In the genomic region with DNA sequence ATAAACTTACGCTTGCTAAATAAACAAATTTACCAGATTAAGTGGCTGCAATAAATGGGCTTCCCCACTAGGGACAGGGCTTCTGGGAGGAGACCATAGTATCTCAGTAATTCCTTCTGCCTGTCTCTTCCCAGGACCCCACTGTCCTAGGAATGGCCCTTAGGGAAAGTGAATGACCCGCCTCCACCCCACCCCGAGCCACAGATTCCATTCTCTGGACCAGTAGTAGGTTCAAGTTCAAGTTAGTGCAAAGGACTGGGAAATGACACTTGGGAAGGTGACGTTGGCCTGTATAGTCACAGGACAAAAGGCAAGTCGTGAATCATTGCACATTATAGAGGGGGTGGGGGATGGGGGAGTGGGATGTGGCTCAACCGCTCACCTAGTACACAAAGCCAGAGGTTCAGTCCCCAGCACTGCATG, we compare ENCODE assay signal across 9 mouse cellular contexts. TPM values are rescaled to one million over a fixed set of nuclear protein-coding genes. Genes with fewer than 3 reads are reported as not detected.
A peak's percentile ranks its signal among the peaks of the same experiment; 100 is the strongest.
DNase-seq lines count a peak whose midpoint lies in the region; ATAC-seq and TF ChIP-seq lines count a peak whose summit lies in the region.
"Had no signal": no experiment of that assay in that cellular context is flagged by ENCODE, and none has a peak within 500 bp of the region (broad histone marks: within the 10 kb centered on the region; RNA-seq: fewer than 3 reads in every experiment).

No protein-coding gene starts in this region.

- WGBS in kidney, embryonic 15.5 days, result 16% methylated on average over 6 of the region's 6 CpGs
- WGBS in embryonic facial prominence, embryonic 15.5 days, result 32% methylated on average over 6 of the region's 6 CpGs
- WGBS in liver, embryonic 16.5 days (ENCODE audit: insufficient replicate concordance), result 19% methylated on average over 6 of the region's 6 CpGs
- WGBS in cerebellum, adult 2 months, result 77% methylated on average over 6 of the region's 6 CpGs

- no peak for TF ChIP-seq RAD21 in MEL (IDR thresholded peaks at IDR 0.05; ENCODE audit: low read depth, low read length)

- H3K27me3 ChIP-seq in kidney, embryonic 15.5 days, result no peaks in the 10 kb centered on the region
- no peaks in the 10 kb centered on the region for H3K27me3 ChIP-seq in MEL (ENCODE audit: control insufficient read depth in 1 of 2, insufficient read depth in 2 of 2, low read length in 2 of 2)
- H3K27me3 ChIP-seq in embryonic facial prominence, embryonic 15.5 days, result no peaks in the 10 kb centered on the region
- no peaks in the 10 kb centered on the region for H3K27me3 ChIP-seq in liver, embryonic 16.5 days (ENCODE audit: control insufficient read depth, insufficient read depth, low read depth, low read length)
- no peaks in the 10 kb centered on the region for H3K27me3 ChIP-seq in cerebellum, adult 2 months (ENCODE audit: control insufficient read depth, insufficient read depth, low read length)

- H3K9me3 ChIP-seq in kidney, embryonic 15.5 days (replicated peaks), result no peaks in the 10 kb centered on the region
- no peaks in the 10 kb centered on the region for H3K9me3 ChIP-seq in MEL (replicated peaks; ENCODE audit: insufficient read depth, low read length)
- H3K9me3 ChIP-seq in embryonic facial prominence, embryonic 15.5 days (replicated peaks), result no peaks in the 10 kb centered on the region
- no peaks in the 10 kb centered on the region for H3K9me3 ChIP-seq in liver, embryonic 16.5 days (replicated peaks; ENCODE audit: control insufficient read depth, low read length)

- peak in 1 of 2 experiments; percentile 22; a peak in 1 of 4 replicates for TF ChIP-seq POLR2A in MEL (IDR thresholded peaks at IDR 0.05; ENCODE audit: control insufficient read depth in 1 of 2, insufficient read depth in 1 of 2, low read depth in 1 of 2, low read length in 2 of 2, poor library complexity in 1 of 2)
- TF ChIP-seq POLR2A in cerebellum, adult 2 months (IDR thresholded peaks at IDR 0.05; ENCODE audit: borderline replicate concordance, insufficient read depth, low read length), result no peak

- 0 out of 2 replicates have a peak overlapping the region, but pooled peaks have one; percentile 7 for H3K4me3 ChIP-seq in kidney, embryonic 15.5 days (replicated peaks)
- H3K4me3 ChIP-seq in MEL (ENCODE audit: control insufficient read depth in 1 of 2, insufficient read depth in 1 of 2, low read depth in 2 of 2, low read length in 2 of 2), result peak overlapping the region; percentile 3 to 27
- 0 out of 2 replicates have a peak overlapping the region, but pooled peaks have one; percentile 2 for H3K4me3 ChIP-seq in embryonic facial prominence, embryonic 15.5 days (replicated peaks)
- H3K4me3 ChIP-seq in liver, embryonic 16.5 days (ENCODE audit: low read depth, low read length), result peak overlapping the region; percentile 59
- H3K4me3 ChIP-seq in cerebellum, adult 2 months (replicated peaks; ENCODE audit: insufficient read depth, low read depth, low read length), result no peak overlapping the region

- ATAC-seq in kidney, embryonic 15.5 days (replicated peaks; ENCODE audit: low FRiP score), result no peak
- no peak for ATAC-seq in embryonic facial prominence, embryonic 15.5 days (ENCODE audit: insufficient number of reproducible peaks, low FRiP score, low TSS enrichment, low read depth)
- ATAC-seq in liver, embryonic 16.5 days (ENCODE audit: low read depth), result no peak

- H3K4me2 ChIP-seq in kidney, embryonic 15.5 days, result peak overlapping the region; percentile 46
- peak overlapping the region; percentile 39 for H3K4me2 ChIP-seq in embryonic facial prominence, embryonic 15.5 days (replicated peaks)
- peak overlapping the region; percentile 84 for H3K4me2 ChIP-seq in liver, embryonic 16.5 days (ENCODE audit: low read depth, low read length)

- TF ChIP-seq CTCF in MEL (IDR thresholded peaks at IDR 0.05 in 2 of 3, conservative IDR thresholded peaks at IDR 0.05 in 1 of 3; ENCODE audit: control insufficient read depth in 1 of 3, insufficient read depth in 1 of 3, low read depth in 2 of 3, low read length in 3 of 3, poor library complexity in 1 of 3, severe bottlenecking in 1 of 3), result peak in 2 of 3 experiments; percentile 17 to 38; a peak in 3 of 6 replicates
- no peak for TF ChIP-seq CTCF in cerebellum, adult 2 months (IDR thresholded peaks at IDR 0.05; ENCODE audit: borderline replicate concordance, insufficient read depth, low read depth, low read length)

- H3K9ac ChIP-seq in kidney, embryonic 15.5 days, result no peak overlapping the region
- H3K9ac ChIP-seq in MEL (ENCODE audit: control insufficient read depth, low read depth, low read length, poor library complexity, severe bottlenecking), result peak overlapping the region; percentile 76
- H3K9ac ChIP-seq in embryonic facial prominence, embryonic 15.5 days, result no peak overlapping the region
- H3K9ac ChIP-seq in liver, embryonic 16.5 days (ENCODE audit: low read depth, low read length), result peak overlapping the region; percentile 63

- H3K36me3 ChIP-seq in kidney, embryonic 15.5 days, result no peaks in the 10 kb centered on the region
- peaks cover 0 to 20% of the 10 kb centered on the region in 2 experiments; a peak in 2 of 4 replicates for H3K36me3 ChIP-seq in MEL (ENCODE audit: control insufficient read depth in 1 of 2, insufficient read depth in 2 of 2, low read length in 2 of 2)
- no peaks in the 10 kb centered on the region for H3K36me3 ChIP-seq in embryonic facial prominence, embryonic 15.5 days
- H3K36me3 ChIP-seq in liver, embryonic 16.5 days (ENCODE audit: control insufficient read depth, insufficient read depth), result no peaks in the 10 kb centered on the region

- TF ChIP-seq EP300 in MEL (IDR thresholded peaks at IDR 0.05; ENCODE audit: low read depth in 1 of 2, low read length in 2 of 2), result no peak

- H3K27ac ChIP-seq in kidney, embryonic 15.5 days, result peak overlapping the region; percentile 80
- peak overlapping the region; percentile 85 for H3K27ac ChIP-seq in MEL (ENCODE audit: control insufficient read depth, low read depth, low read length)
- no peak overlapping the region for H3K27ac ChIP-seq in embryonic facial prominence, embryonic 15.5 days (replicated peaks)
- H3K27ac ChIP-seq in liver, embryonic 16.5 days (ENCODE audit: low read length), result peak overlapping the region; percentile 89
- no peak overlapping the region for H3K27ac ChIP-seq in cerebellum, adult 2 months (ENCODE audit: insufficient read depth, low read length)

- DNase-seq in kidney, postnatal 10 days, result no peak
- no peak for DNase-seq in MEL (ENCODE audit: low read depth, low spot score)
- no peak for DNase-seq in cerebellum, adult 2 months
- DNase-seq in spleen, postnatal 14 days (ENCODE audit: low spot score in 2 of 2), result no peak
- no peak for DNase-seq in layer of hippocampus, postnatal 25 days (ENCODE audit: extremely low spot score in 1 of 2, low spot score in 1 of 2)

- H3K4me1 ChIP-seq in kidney, embryonic 15.5 days, result peaks cover 45% of the 10 kb centered on the region
- H3K4me1 ChIP-seq in MEL (ENCODE audit: control insufficient read depth in 1 of 2, insufficient read depth in 2 of 2, low read length in 2 of 2), result peaks cover 8 to 24% of the 10 kb centered on the region in 2 experiments
- H3K4me1 ChIP-seq in embryonic facial prominence, embryonic 15.5 days, result peaks cover 17% of the 10 kb centered on the region
- peaks cover 58% of the 10 kb centered on the region for H3K4me1 ChIP-seq in liver, embryonic 16.5 days (ENCODE audit: control insufficient read depth, low read depth, low read length)
- H3K4me1 ChIP-seq in cerebellum, adult 2 months (ENCODE audit: control insufficient read depth, insufficient read depth, low read length), result no peaks in the 10 kb centered on the region

- no peaks in the 10 kb centered on the region for H3K79me2 ChIP-seq in MEL (ENCODE audit: control insufficient read depth, insufficient read depth, low read length, poor library complexity)

TF ChIP-seq in MEL, 35 proteins besides CTCF, POLR2A, EP300 and RAD21 (continues in another document):
- TF ChIP-seq KAT2A (conservative IDR thresholded peaks at IDR 0.05; ENCODE audit: low read depth, low read length), result no peak
- TF ChIP-seq GABPA (IDR thresholded peaks at IDR 0.05; ENCODE audit: low read depth, low read length), result no peak
- no peak for TF ChIP-seq BHLHE40 (IDR thresholded peaks at IDR 0.05; ENCODE audit: borderline replicate concordance, low read depth, low read length)
- no peak for TF ChIP-seq JUND (IDR thresholded peaks at IDR 0.05; ENCODE audit: low read depth, low read length)
- TF ChIP-seq MAZ (IDR thresholded peaks at IDR 0.05; ENCODE audit: low read depth, low read length), result no peak; the same call in 1 of the 2 replicates
- TF ChIP-seq MAX (IDR thresholded peaks at IDR 0.05; ENCODE audit: low read length), result no peak
- no peak for TF ChIP-seq CHD1 (IDR thresholded peaks at IDR 0.05; ENCODE audit: low read depth, low read length)
- no peak for TF ChIP-seq GATA1 (IDR thresholded peaks at IDR 0.05; ENCODE audit: low read depth, low read length)

RNA-seq across cellular contexts. Expression of a gene that starts 15.4 kb away (rescaled TPM):
- 26.8 and 28.8 TPM in 2 replicates for polyA plus RNA-seq in kidney, embryonic 15.5 days (2015; fragmentation: Nextera tagmentation; extraction: Ambion mirVana)
- 267 and 270 TPM in 2 replicates for total RNA-seq in MEL (2012; rRNA removed)
- 100 to 1,000 TPM; 254 to 427 TPM for polyA plus RNA-seq in MEL (2012; ENCODE audit: insufficient read depth in 1 of 2, insufficient read length in 2 of 2, low read depth in 1 of 2, low replicate concordance in 2 of 2, missing spikeins in 1 of 2)
- 47.0 and 55.0 TPM in 2 replicates for polyA plus RNA-seq in embryonic facial prominence, embryonic 15.5 days (2015; fragmentation: Nextera tagmentation; extraction: Ambion mirVana)
- polyA plus RNA-seq in liver, embryonic 16.5 days (2015; fragmentation: Nextera tagmentation; extraction: Ambion mirVana), result 8.9 and 9.7 TPM in 2 replicates
- polyA plus RNA-seq in cerebellum, adult 2 months (2012; rRNA removed), result 40.0 and 40.6 TPM in 2 replicates
- 10 to 100 TPM; 87.9 to 88.8 TPM for total RNA-seq in layer of hippocampus, postnatal 25 days (2021)

RNA-seq across cellular contexts. Expression of a gene that starts 19.1 kb away (rescaled TPM):
- 20.3 and 20.7 TPM in 2 replicates for polyA plus RNA-seq in kidney, embryonic 15.5 days (2015; fragmentation: Nextera tagmentation; extraction: Ambion mirVana)
- 10.2 and 16.9 TPM in 2 replicates for total RNA-seq in MEL (2012; rRNA removed)
- 10 to 100 TPM in 1 of 2 experiments, not detected in 1; 26.0 TPM for polyA plus RNA-seq in MEL (2012; ENCODE audit: insufficient read depth in 1 of 2, insufficient read length in 2 of 2, low read depth in 1 of 2, low replicate concordance in 2 of 2, missing spikeins in 1 of 2)
- polyA plus RNA-seq in embryonic facial prominence, embryonic 15.5 days (2015; fragmentation: Nextera tagmentation; extraction: Ambion mirVana), result 17.0 and 18.6 TPM in 2 replicates
- 5.7 and 6.6 TPM in 2 replicates for polyA plus RNA-seq in liver, embryonic 16.5 days (2015; fragmentation: Nextera tagmentation; extraction: Ambion mirVana)
- 52.7 and 55.5 TPM in 2 replicates for polyA plus RNA-seq in cerebellum, adult 2 months (2012; rRNA removed)
- total RNA-seq in layer of hippocampus, postnatal 25 days (2021), result 10 to 100 TPM; 43.4 to 46.6 TPM

RNA-seq across cellular contexts. Expression of a gene that starts 57.6 kb away (rescaled TPM):
- polyA plus RNA-seq in kidney, embryonic 15.5 days (2015; fragmentation: Nextera tagmentation; extraction: Ambion mirVana), result not detected in 2 replicates
- total RNA-seq in MEL (2012; rRNA removed), result not detected in 2 replicates
- polyA plus RNA-seq in MEL (2012; ENCODE audit: insufficient read depth in 1 of 2, insufficient read length in 2 of 2, low read depth in 1 of 2, low replicate concordance in 2 of 2, missing spikeins in 1 of 2), result not detected
- polyA plus RNA-seq in embryonic facial prominence, embryonic 15.5 days (2015; fragmentation: Nextera tagmentation; extraction: Ambion mirVana), result not detected in 2 replicates
- polyA plus RNA-seq in liver, embryonic 16.5 days (2015; fragmentation: Nextera tagmentation; extraction: Ambion mirVana), result not detected in 2 replicates
- not detected in 2 replicates for polyA plus RNA-seq in cerebellum, adult 2 months (2012; rRNA removed)
- total RNA-seq in layer of hippocampus, postnatal 25 days (2021), result not detected
- total RNA-seq: adrenal gland, adult 18-20 months had no signal

Comparison
In these comparisons a context has a peak if more than half of its experiments do, and no peak if none do; other contexts are left out.
1. H3K27ac ChIP-seq: peak in kidney, embryonic 15.5 days (single experiment), MEL (single experiment) and liver, embryonic 16.5 days (single experiment); none in embryonic facial prominence, embryonic 15.5 days (single experiment) and cerebellum, adult 2 months (single experiment).
2. H3K9ac ChIP-seq: peak in MEL (single experiment) and liver, embryonic 16.5 days (single experiment); none in kidney, embryonic 15.5 days (single experiment) and embryonic facial prominence, embryonic 15.5 days (single experiment).
3. Peak in every context shown above with its lines, with median percentiles within 50 percentile points of each other: H3K4me2 ChIP-seq.